Mouse (Mus musculus): Measurements from ENCODE around the gene Defb33.

Gene Defb33

DNA sequence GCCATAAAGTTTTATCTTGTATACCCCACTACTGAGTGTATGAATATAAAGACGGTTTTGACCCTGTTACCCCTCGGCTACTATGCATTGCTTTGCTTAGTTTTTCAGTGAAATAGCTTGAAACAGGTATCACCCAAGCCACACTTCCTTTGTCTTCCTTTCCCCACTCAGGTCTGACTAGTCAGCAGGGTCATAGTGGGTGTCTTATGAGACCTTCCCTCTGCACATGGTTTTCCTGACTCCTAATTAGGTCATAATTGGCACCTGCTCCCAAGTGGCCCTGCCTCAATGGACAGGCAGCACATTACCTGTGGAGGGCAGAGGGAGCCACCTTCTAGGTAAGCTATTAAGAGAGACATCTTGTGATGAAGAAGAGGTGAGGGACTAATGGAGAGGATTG is at the start of gene Defb33:
TSS of gene Defb33 (plus strand) at position 301 of the 400 bp plus-strand sequence.
- DNase-seq (ENCODE audit: low spot score), result no peak

GRCm38 (mm10) chr8:20874608-20875007 is 17.9 kb upstream of the Defb33 start:
- no peak for DNase-seq (ENCODE audit: low spot score)

DNA sequence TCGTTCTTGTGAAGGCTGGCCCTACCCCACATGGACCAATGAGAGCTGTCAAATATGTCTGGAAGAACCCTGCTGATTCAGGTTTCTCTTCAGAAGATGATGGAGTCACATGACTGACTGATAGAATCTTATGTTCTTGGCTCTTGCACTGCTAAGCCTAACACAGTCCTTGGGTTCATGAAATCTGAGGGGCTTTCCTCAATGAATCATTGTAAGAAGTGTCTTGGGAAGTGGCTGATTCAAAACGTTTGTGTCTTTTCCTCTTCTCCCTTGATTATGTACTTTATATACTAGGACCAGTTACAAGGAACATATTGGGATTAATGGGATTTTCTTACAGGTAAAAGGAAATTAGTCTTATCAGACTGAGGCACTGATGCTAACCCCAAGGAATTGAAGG is 10.1 kb downstream of the Defb33 start, which contains the start of gene Gm15056:
TSS of gene Gm15056 (minus strand) at position 101 of the 400 bp plus-strand sequence.
- DNase-seq (ENCODE audit: low spot score), result no peak

DNA sequence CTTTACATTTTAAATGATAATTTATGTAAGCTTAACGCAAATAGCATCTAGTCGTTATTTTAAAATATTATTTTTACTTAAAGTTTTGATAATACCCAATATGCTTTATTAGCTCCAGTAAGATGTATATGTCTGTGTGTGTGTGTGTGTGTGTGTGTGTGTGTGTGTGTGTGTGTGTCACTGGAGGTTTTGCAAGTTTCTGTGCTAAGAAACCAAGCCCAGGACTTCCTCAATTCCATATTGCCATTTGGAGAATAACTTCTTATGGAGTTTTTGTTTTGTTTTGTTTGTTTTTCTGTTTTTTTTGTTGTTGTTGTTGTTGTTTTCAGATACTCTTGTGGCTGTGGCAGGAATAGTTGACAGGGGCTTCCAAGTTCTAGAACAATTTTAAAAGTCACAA is 14.7 kb downstream of the Defb33 start:
- no peak for DNase-seq (ENCODE audit: low spot score)

- DNase-seq (ENCODE audit: low spot score), result no peak
Observed at GRCm38 (mm10) chr8:20908256-20908655, 15.8 kb downstream of the Defb33 start.

GRCm38 (mm10) chr8:20912288-20912687 is 19.8 kb downstream of the Defb33 start:
- no peak for DNase-seq (ENCODE audit: low spot score)

- no peak for DNase-seq (ENCODE audit: low spot score)
Observed at GRCm38 (mm10) chr8:20921971-20922370, 29.5 kb downstream of the Defb33 start, which contains the start of gene Gm6040. TSS of gene Gm6040 (minus strand) at chr8:20922071.

- DNase-seq (ENCODE audit: low spot score), result no peak
Observed at GRCm38 (mm10) chr8:20944610-20945009, 52.1 kb downstream of the Defb33 start, which contains the start of gene AY761185. TSS of gene AY761185 (minus strand) at chr8:20944710.

All from retina, embryonic 14.5 days (tissue).